Mouse (Mus musculus): ENCODE results near the gene Rsad1. TPM values are rescaled to one million over a fixed set of nuclear protein-coding genes. Genes with fewer than 3 reads are reported as not detected.

Rsad1 gene
- polyA plus RNA-seq, 1 experiment from 2014 or later = 6.5 TPM

Other genes starting within 250 kb of the Rsad1 start
- gene Luc7l3, start 227.3 kb downstream of the Rsad1 start, polyA plus RNA-seq (2014; fragmentation: Nextera tagmentation; extraction: Ambion mirVana) = 94.9 and 105 TPM in 2 replicates
- 12.8 and 12.9 TPM in 2 replicates for gene Ankrd40, start 221.3 kb downstream of the Rsad1 start, polyA plus RNA-seq (2014; fragmentation: Nextera tagmentation; extraction: Ambion mirVana)
- 0.85 and 1.1 TPM in 2 replicates for gene Abcc3, start 156.3 kb downstream of the Rsad1 start, polyA plus RNA-seq (2014; fragmentation: Nextera tagmentation; extraction: Ambion mirVana)
- gene Cacna1g, start 75.1 kb downstream of the Rsad1 start, polyA plus RNA-seq (2014; fragmentation: Nextera tagmentation; extraction: Ambion mirVana) = 18.6 and 22.8 TPM in 2 replicates
- gene Spata20, start 63.1 kb downstream of the Rsad1 start, polyA plus RNA-seq (2014; fragmentation: Nextera tagmentation; extraction: Ambion mirVana) = 0.33 and 1.3 TPM in 2 replicates
- gene Epn3, start 49.3 kb downstream of the Rsad1 start, polyA plus RNA-seq (2014; fragmentation: Nextera tagmentation; extraction: Ambion mirVana) = 1.6 and 2.0 TPM in 2 replicates
- 3.3 and 5.1 TPM in 2 replicates for gene Mycbpap, start 27.5 kb downstream of the Rsad1 start, polyA plus RNA-seq (2014; fragmentation: Nextera tagmentation; extraction: Ambion mirVana)
- 0.15 and 0.37 TPM in 2 replicates for gene Chad, start 15.8 kb upstream of the Rsad1 start, polyA plus RNA-seq (2014; fragmentation: Nextera tagmentation; extraction: Ambion mirVana)
- 2.1 and 2.5 TPM in 2 replicates for gene Acsf2, start 52.6 kb upstream of the Rsad1 start, polyA plus RNA-seq (2014; fragmentation: Nextera tagmentation; extraction: Ambion mirVana)
- gene Lrrc59, start 80.5 kb upstream of the Rsad1 start, polyA plus RNA-seq (2014; fragmentation: Nextera tagmentation; extraction: Ambion mirVana) = 132 and 139 TPM in 2 replicates
- gene Mrpl27, start 104.5 kb upstream of the Rsad1 start, polyA plus RNA-seq (2014; fragmentation: Nextera tagmentation; extraction: Ambion mirVana) = 118 and 140 TPM in 2 replicates
- gene Eme1, start 104.7 kb upstream of the Rsad1 start, polyA plus RNA-seq (2014; fragmentation: Nextera tagmentation; extraction: Ambion mirVana) = 3.1 and 4.2 TPM in 2 replicates
- gene Xylt2, start 128.3 kb upstream of the Rsad1 start, polyA plus RNA-seq (2014; fragmentation: Nextera tagmentation; extraction: Ambion mirVana) = 13.2 and 14.8 TPM in 2 replicates
- gene Gm11541, start 155.2 kb upstream of the Rsad1 start, polyA plus RNA-seq (2014; fragmentation: Nextera tagmentation; extraction: Ambion mirVana) = 0.27 TPM in 1 of 2 replicates, not detected in the other
- not detected in 2 replicates for gene Cdc34b, start 192.5 kb upstream of the Rsad1 start, polyA plus RNA-seq (2014; fragmentation: Nextera tagmentation; extraction: Ambion mirVana)
- not detected in 2 replicates for gene Tmem92, start 233.4 kb upstream of the Rsad1 start, polyA plus RNA-seq (2014; fragmentation: Nextera tagmentation; extraction: Ambion mirVana)

Measured in hindbrain, embryonic 14.5 days (tissue).